Mouse (Mus musculus) ES-Bruce4 (cell line): ENCODE measurements around the gene Ninl.

Experiments used
- CTCF ChIP-seq: IDR thresholded peaks from one replicate; pipeline ENCODE4 v1.8.1; 2011; ENCODE audit warnings: low read depth, low read length
- EP300 ChIP-seq: IDR thresholded peaks from 2 replicates; pipeline ENCODE4 v1.6.1; 2011; ENCODE audit warnings: low read depth, low read length; ENCODE audit not compliant: insufficient read depth
- POLR2A ChIP-seq: IDR thresholded peaks from one replicate; pipeline ENCODE4 v1.8.1; 2011; ENCODE audit warnings: low read length; ENCODE audit not compliant: insufficient read depth

- TF ChIP-seq CTCF (no peak), POLR2A (no peak), EP300 (no peak)
These were observed 66.5 kb downstream of the Ninl start for GRCm38 (mm10) chr2:150972681-150973080.
